Mouse (Mus musculus) erythroblast, embryonic 14.5 days (primary cell): ENCODE measurements around the gene Pmm2.

Experiments used
- GATA1 ChIP-seq: IDR thresholded peaks from 2 replicates; pipeline ENCODE4 v1.6.1; 2012; ENCODE audit warnings: low read length, inconsistent platforms, mixed read lengths
- TAL1 ChIP-seq: IDR thresholded peaks from 3 replicates; pipeline ENCODE4 v1.6.1; 2012; ENCODE audit warnings: low read length, inconsistent platforms, mixed read lengths

DNA sequence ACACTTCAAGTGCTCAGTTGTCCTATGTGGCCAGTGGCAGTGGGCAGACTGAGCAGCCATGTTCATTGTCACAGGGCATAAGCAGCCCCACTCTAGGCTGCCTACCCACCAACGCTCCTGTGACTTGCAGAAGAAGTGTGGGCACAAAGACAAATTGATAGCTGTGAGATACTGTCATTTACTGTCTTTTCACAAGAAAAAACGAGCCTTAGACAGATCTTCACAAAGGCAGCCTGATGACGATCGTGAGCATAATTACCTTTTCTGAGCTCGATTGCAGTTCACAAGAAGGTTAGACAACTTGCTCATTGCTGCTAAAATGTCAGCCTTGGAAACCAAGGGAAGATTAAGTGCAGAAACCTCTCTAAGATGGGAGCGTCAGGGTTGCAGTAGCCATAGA is 17.6 kb downstream of the Pmm2 start:
- TF ChIP-seq GATA1 (no peak), TAL1 (no peak)
